Mouse (Mus musculus) midbrain, embryonic 11.5 days (tissue): ENCODE results near the gene Lamc3. TPM values are rescaled to one million over a fixed set of nuclear protein-coding genes. Genes with fewer than 3 reads are reported as not detected.
A peak's percentile ranks its signal among the peaks of the same experiment; 100 is the strongest.

Experiments
- ATAC-seq: fragments of 200-750 bp; cut with Nextera tagmentation; 2 replicates; pipeline ENCODE4 v1.8.0; 2017; ENCODE audit warnings: moderate TSS enrichment, moderate library complexity; ENCODE audit not compliant: low FRiP score
- DNase-seq: peaks from one replicate; pipeline ENCODE4 v3.0.0; 2015; ENCODE audit warnings: low spot score; ENCODE audit errors: missing footprints
- H3K27ac ChIP-seq: fragments of 300-500 bp; sonication (generic); 2 replicates; pipeline ENCODE4 v1.5.1; 2014; ENCODE audit warnings: low read depth, low read length
- H3K27me3 ChIP-seq: fragments of 300-500 bp; sonication (generic); 2 replicates; pipeline ENCODE4 v1.6.1; 2014; ENCODE audit warnings: mild to moderate bottlenecking, low read length, moderate library complexity, mixed read lengths; ENCODE audit not compliant: control insufficient read depth, insufficient read depth
- H3K36me3 ChIP-seq: fragments of 300-500 bp; sonication (generic); 2 replicates; pipeline ENCODE4 v1.6.1; 2014; ENCODE audit warnings: mild to moderate bottlenecking, low read length, moderate library complexity, mixed read lengths; ENCODE audit not compliant: control insufficient read depth, insufficient read depth
- H3K4me1 ChIP-seq: fragments of 300-500 bp; sonication (generic); 2 replicates; pipeline ENCODE4 v1.6.1; 2014; ENCODE audit warnings: low read length; ENCODE audit not compliant: control insufficient read depth, insufficient read depth
- H3K4me2 ChIP-seq: fragments of 300-500 bp; sonication (generic); 2 replicates; pipeline ENCODE4 v1.6.1; 2014; ENCODE audit warnings: mild to moderate bottlenecking, moderate library complexity
- H3K4me3 ChIP-seq: fragments of 300-500 bp; sonication (generic); 2 replicates; pipeline ENCODE4 v1.5.1; 2014; ENCODE audit warnings: low read depth, low read length
- H3K9ac ChIP-seq: fragments of 300-500 bp; sonication (generic); 2 replicates; pipeline ENCODE4 v1.6.1; 2014; ENCODE audit warnings: low read length
- H3K9me3 ChIP-seq: fragments of 300-500 bp; sonication (generic); 2 replicates; pipeline ENCODE4 v1.6.1; 2016; ENCODE audit warnings: low read length; ENCODE audit not compliant: control insufficient read depth
- WGBS: fragments of 180-500 bp; shearing (Covaris S2); extraction: QIAGEN DNeasy Blood & Tissue Kit; methylation state at CpG from one replicate; pipeline ENCODE4 v1.1.7; 2014; 5-methylcytosine and 5-hydroxymethylcytosine counted together
- polyA plus RNA-seq: library from polyadenylated mRNA; unstranded; fragments of >200 nt; fragmentation: Nextera tagmentation; extraction: Ambion mirVana; gene quantifications from 2 replicates; pipeline ENCODE4 v1.2.1, GENCODE M21; 2014

The Lamc3 gene
- polyA plus RNA-seq, 1 experiment from 2014 or later, result 9.6 TPM

DNA sequence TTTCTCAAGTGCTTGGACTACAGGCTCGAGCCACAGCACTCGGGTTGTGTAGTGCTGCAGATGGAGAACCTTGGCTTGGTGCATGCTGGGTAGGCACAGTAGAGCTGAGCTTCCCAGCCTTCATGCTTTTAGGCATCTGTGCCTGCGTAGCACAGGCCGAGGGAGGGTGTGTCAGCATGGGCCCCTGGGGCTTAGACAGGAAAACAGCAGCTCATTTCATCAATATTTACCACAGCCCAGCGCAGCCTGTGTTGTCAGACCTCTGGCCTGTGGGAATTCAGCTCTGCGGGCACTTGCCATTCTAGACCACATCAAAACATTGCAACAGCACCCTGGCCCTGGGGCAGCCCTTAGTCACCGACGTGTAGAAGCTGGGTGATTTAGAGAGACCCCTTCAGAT, 31.1 kb upstream of the Lamc3 start:
- Histone ChIP-seq H3K36me3 (no peaks in the 10 kb centered on the region), H3K4me1 (peaks cover 14% of the 10 kb centered on the region), H3K4me3 (no peak overlapping the region), H3K9ac (no peak overlapping the region), H3K27me3 (no peaks in the 10 kb centered on the region; the same call in 1 of the 2 replicates), H3K27ac (no peak overlapping the region), H3K4me2 (no peak overlapping the region), H3K9me3 (no peaks in the 10 kb centered on the region)
- ATAC-seq, result no peak
- 77% methylated on average over 8 of the region's 8 CpGs for WGBS
- no peak for DNase-seq

DNA sequence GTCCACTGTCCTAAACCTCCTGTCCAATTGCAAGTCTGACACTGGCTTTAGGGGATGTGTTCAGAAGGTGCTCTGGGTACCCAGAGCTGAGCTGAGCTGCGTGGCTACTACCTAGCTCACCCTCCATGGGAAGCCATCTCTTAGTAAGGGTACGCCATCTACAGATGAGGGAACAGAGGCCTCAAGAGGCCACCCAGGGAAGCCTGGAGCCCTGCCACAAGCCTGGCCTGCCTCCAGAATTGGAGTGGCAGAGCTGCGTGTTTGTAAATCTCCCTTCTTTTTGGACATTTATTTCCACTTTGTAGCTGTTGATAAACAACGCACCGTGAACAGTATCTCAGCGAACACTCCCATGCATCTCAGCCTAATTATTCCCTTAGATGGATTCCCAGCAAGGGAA, 29.9 kb upstream of the Lamc3 start:
- no peaks in the 10 kb centered on the region; the same call in 1 of the 2 replicates for H3K27me3 ChIP-seq
- no peaks in the 10 kb centered on the region for H3K36me3 ChIP-seq
- H3K9me3 ChIP-seq, result no peaks in the 10 kb centered on the region
- H3K9ac ChIP-seq, result no peak overlapping the region
- 82% methylated on average over 6 of the region's 6 CpGs for WGBS
- H3K4me1 ChIP-seq, result peaks cover 14% of the 10 kb centered on the region
- ATAC-seq, result no peak
- no peak overlapping the region for H3K27ac ChIP-seq
- H3K4me2 ChIP-seq, result no peak overlapping the region
- H3K4me3 ChIP-seq, result no peak overlapping the region
- DNase-seq, result no peak

DNA sequence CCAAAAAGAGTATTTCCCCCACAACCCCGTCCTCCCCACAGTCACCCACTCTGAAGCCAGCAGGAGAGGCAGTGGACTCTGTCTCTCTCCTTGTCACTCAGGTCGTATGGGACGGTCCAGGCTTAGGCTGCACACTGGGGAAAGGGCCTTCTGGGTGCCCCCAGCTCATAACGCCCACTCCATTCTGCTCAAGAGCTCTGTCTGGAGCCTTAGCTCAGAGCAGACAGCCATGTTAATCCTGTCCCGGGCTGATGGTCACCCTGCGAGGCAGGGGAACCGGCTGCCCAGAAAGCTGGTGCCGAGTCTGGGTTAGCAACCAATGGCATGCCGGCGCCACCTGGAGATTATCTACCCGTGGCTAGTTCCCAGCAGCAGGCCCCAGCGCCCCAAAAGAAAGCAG, 28.6 kb upstream of the Lamc3 start:
- Histone ChIP-seq H3K36me3 (no peaks in the 10 kb centered on the region), H3K9me3 (no peaks in the 10 kb centered on the region), H3K4me3 (no peak overlapping the region), H3K4me1 (peaks cover 14% of the 10 kb centered on the region), H3K27me3 (no peaks in the 10 kb centered on the region; the same call in 1 of the 2 replicates), H3K27ac (no peak overlapping the region), H3K4me2 (peak overlapping the region; percentile 12; the same call in 1 of the 2 replicates), H3K9ac (peak overlapping the region; percentile 24; the same call in 1 of the 2 replicates)
- ATAC-seq, result peak; percentile 48; the same call in 1 of the 2 replicates
- no peak for DNase-seq
- 6% methylated on average over 12 of the region's 12 CpGs for WGBS

DNA sequence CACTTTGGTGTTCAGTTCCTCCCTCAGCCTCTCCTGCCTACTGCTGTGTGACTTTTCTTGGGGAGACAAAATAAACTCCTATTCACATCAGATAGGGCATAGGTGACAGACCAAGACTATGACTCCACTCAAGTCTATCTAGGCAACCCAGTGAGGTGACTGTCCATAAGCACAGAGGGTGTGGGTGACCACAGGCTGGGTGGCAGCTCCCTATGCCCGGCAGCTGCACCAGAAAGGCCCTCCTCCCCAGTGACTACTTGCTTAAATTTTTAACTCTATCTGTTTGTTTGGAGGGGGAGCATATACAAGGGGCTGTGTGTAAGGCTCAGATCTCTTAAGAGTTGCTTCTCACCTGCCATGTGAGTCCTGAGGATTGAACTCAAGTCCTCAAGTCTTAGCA, 24.2 kb upstream of the Lamc3 start:
- H3K27me3 ChIP-seq, result no peaks in the 10 kb centered on the region
- H3K27ac ChIP-seq, result no peak overlapping the region
- no peaks in the 10 kb centered on the region for H3K9me3 ChIP-seq
- H3K4me3 ChIP-seq, result no peak overlapping the region
- 76% methylated on average over 1 of the region's 1 CpGs for WGBS
- no peaks in the 10 kb centered on the region for H3K36me3 ChIP-seq
- no peak overlapping the region; the same call in 1 of the 2 replicates for H3K4me2 ChIP-seq
- no peak overlapping the region for H3K9ac ChIP-seq
- DNase-seq (no peak), ATAC-seq (no peak)
- H3K4me1 ChIP-seq, result peaks cover 14% of the 10 kb centered on the region

DNA sequence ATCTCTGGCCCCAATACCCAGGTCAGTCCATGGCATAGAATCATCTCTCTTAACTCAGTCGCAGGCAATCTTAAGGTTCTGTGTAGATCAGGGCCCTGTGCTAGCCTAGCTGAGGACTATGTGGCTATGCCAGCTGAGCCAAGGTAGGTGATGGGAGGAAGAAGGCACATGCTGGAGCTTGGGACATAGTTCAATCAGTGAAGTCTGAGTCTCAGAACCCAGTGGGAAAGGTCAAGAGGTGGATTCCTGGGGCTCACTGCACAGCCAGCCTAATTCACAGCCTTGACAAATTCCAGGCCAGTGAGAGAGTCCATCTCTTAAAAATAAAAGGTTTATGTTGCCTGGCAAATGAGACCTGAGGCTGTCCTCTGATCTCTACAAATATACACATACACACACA, 23.3 kb upstream of the Lamc3 start:
- Histone ChIP-seq H3K4me1 (peaks cover 8% of the 10 kb centered on the region), H3K27me3 (no peaks in the 10 kb centered on the region), H3K4me2 (no peak overlapping the region), H3K36me3 (no peaks in the 10 kb centered on the region), H3K9ac (no peak overlapping the region), H3K9me3 (no peaks in the 10 kb centered on the region), H3K4me3 (no peak overlapping the region), H3K27ac (no peak overlapping the region)
- 82% methylated on average over 1 of the region's 1 CpGs for WGBS
- DNase-seq (no peak), ATAC-seq (no peak)

DNA sequence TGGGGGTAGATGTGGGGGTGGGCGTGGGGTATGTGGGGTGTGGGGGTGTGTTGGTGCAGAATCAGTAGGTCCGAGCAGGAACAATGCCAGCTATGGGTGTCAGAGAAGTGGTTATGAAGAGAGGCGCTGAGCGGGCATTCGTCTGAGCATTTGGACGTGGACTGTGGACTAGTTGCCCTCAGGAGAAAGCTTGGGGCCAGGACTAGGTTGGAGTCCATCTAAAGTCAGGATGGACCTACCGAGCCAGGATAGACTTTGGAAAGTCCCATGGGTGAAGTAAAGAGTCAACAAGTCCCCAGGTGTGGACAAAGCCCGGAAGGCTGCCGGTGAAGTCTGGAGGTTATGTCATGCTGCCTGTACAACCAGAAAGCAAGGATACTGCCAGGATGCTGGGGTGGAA, 22.2 kb upstream of the Lamc3 start:
- Histone ChIP-seq H3K36me3 (no peaks in the 10 kb centered on the region), H3K27me3 (no peaks in the 10 kb centered on the region), H3K4me1 (no peaks in the 10 kb centered on the region), H3K4me2 (no peak overlapping the region), H3K9ac (no peak overlapping the region), H3K9me3 (no peaks in the 10 kb centered on the region), H3K27ac (no peak overlapping the region), H3K4me3 (no peak overlapping the region)
- ATAC-seq (no peak), DNase-seq (no peak)
- WGBS, result 91% methylated on average over 9 of the region's 9 CpGs

DNA sequence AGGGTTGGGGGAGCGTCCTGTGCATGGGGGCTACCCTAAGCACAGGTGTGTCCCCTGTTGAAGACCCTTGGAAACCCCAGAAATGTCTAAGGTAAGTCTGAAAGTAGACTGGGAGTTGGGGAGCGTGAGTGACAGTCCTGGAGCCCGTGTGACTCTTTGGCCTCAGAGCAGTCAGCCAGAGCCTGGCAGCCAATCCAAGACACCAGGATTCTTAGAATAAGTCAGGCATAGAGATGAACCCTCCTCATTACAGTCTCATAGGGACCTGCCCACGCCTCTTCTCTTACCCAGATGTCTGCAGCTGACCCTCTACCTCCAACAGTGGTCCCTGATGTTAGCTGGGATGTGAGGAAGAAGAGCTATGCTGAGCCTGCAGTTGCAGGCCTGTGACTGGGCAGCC, 21.8 kb upstream of the Lamc3 start:
- Histone ChIP-seq H3K36me3 (no peaks in the 10 kb centered on the region), H3K4me3 (no peak overlapping the region), H3K27ac (no peak overlapping the region), H3K27me3 (no peaks in the 10 kb centered on the region), H3K4me1 (no peaks in the 10 kb centered on the region), H3K9ac (no peak overlapping the region), H3K4me2 (no peak overlapping the region), H3K9me3 (no peaks in the 10 kb centered on the region)
- ATAC-seq (no peak), DNase-seq (no peak)
- WGBS, result 72% methylated on average over 4 of the region's 4 CpGs

DNA sequence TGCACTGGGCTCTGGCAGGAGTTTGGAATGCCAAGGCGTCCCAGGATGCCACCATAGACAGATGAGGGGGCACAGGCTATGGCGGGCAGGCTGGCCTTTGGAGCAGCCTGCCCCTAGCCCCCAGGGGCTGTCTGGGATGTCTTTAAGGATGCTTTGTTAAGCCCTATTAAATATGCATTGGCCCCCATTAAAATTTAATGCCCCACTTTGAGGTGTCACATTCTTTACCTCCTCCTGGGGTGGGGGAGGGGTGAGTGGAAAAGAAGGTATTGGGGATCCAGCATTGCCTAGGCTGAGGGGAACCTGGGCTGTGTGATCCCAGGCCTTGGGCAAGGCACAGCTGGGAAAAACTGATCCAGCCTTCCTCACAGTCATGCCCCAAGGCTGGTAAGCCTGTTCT, 21.3 kb upstream of the Lamc3 start:
- H3K4me2 ChIP-seq, result no peak overlapping the region
- no peaks in the 10 kb centered on the region for H3K36me3 ChIP-seq
- whole genome bisulfite sequencing, result 43% methylated on average over 2 of the region's 2 CpGs
- no peaks in the 10 kb centered on the region for H3K27me3 ChIP-seq
- no peak for DNase-seq
- no peak overlapping the region for H3K4me3 ChIP-seq
- ATAC-seq, result no peak
- H3K9me3 ChIP-seq, result no peaks in the 10 kb centered on the region
- no peaks in the 10 kb centered on the region for H3K4me1 ChIP-seq
- H3K27ac ChIP-seq, result no peak overlapping the region
- no peak overlapping the region for H3K9ac ChIP-seq

DNA sequence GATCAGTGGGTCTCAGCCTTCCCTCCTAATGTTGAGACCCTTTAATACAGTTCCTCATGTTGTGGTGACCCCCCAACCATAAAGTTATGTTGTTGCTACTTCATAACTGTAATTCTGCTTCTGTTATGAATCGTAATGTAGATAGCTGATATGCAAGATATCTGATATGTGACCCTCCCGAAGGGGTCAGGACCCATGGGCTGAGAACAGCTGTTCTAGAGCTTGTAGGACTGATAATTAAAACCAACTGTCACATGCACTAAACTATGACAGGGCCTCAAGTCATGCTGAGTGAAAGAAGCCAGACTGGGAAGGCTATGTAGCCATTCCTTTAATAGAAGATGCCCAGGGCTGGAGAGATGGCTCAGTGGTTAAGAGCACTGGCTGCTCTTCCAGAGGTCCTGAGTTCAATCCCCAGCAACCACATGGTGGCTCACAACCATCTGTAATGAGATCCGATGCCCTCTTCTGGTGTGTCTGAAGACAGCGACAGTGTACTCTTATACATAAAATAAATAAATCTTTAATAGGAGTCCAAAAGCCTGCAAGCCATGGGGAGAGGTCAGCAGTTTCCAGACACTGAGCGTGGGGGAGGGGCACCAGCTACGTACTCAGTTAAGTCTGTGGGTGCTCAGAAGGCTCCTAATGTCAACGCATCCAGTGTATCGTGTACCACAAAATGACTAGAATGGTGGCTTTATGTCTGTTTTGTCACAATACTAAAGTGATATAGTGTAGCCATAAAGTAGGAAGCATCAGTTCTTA, 19.1 kb upstream of the Lamc3 start:
- 88% methylated on average over 8 of the region's 8 CpGs for WGBS
- no peak for ATAC-seq
- no peaks in the 10 kb centered on the region for H3K36me3 ChIP-seq

More for the DNA sequence above, 19.1 kb upstream of the Lamc3 start:
- Histone ChIP-seq H3K4me1 (no peaks in the 10 kb centered on the region), H3K4me3 (no peak overlapping the region), H3K4me2 (no peak overlapping the region), H3K9me3 (no peaks in the 10 kb centered on the region), H3K9ac (no peak overlapping the region), H3K27me3 (no peaks in the 10 kb centered on the region), H3K27ac (no peak overlapping the region)
- DNase-seq, result no peak
